Mouse (Mus musculus) CH12.LX (cell line): ENCODE data around the gene Scly. TPM values are rescaled to one million over a fixed set of nuclear protein-coding genes. Genes with fewer than 3 reads are reported as not detected.

Experiments used
- DNase-seq: peaks from one replicate; pipeline ENCODE4 v3.0.0-alpha.2; 2013; ENCODE audit errors: extremely low read depth
- H3K27ac ChIP-seq: 2 replicates; pipeline ENCODE4 v1.5.1; 2012; ENCODE audit warnings: low read depth, mild to moderate bottlenecking, control low read depth, moderate library complexity; ENCODE audit not compliant: insufficient read depth
- H3K27me3 ChIP-seq: replicated peaks from 2 replicates; pipeline ENCODE3; 2012; ENCODE audit warnings: inconsistent platforms
- H3K36me3 ChIP-seq, 2 experiments: replicated peaks in 1 of 2; 2 replicates each; pipeline versions ENCODE3 to v1.6.1; 2012; ENCODE audit warnings: inconsistent platforms in 1 of 2, low read length in 1 of 2, mild to moderate bottlenecking in 1 of 2, mixed read lengths in 1 of 2, moderate library complexity in 1 of 2; ENCODE audit not compliant: control insufficient read depth in 1 of 2, insufficient read depth in 1 of 2
- H3K4me1 ChIP-seq, 2 experiments: 2 replicates each; pipeline ENCODE4 v1.6.1; 2012; ENCODE audit warnings: inconsistent platforms in 1 of 2, moderate library complexity in 1 of 2; ENCODE audit not compliant: insufficient read depth in 2 of 2, control insufficient read depth in 1 of 2
- H3K4me2 ChIP-seq: 2 replicates; pipeline ENCODE4 v1.6.1; 2012; ENCODE audit warnings: low read depth, mild to moderate bottlenecking, control low read depth; ENCODE audit not compliant: poor library complexity, insufficient read depth, severe bottlenecking
- H3K4me3 ChIP-seq, 3 experiments: fragments of 150-350 bp in 1 of 3; sonication (generic) in 1 of 3; replicated peaks in 1 of 3; 2 replicates each; pipeline versions ENCODE3 to v1.5.1; 2011 to 2012; ENCODE audit warnings: low read depth in 2 of 3, low read length in 2 of 3, mild to moderate bottlenecking in 2 of 3, moderate library complexity in 2 of 3, control low read depth in 1 of 3, improper control_type of control experiment in 1 of 3, inconsistent platforms in 1 of 3, mixed read lengths in 1 of 3; ENCODE audit not compliant: poor library complexity in 1 of 3
- H3K79me2 ChIP-seq: replicated peaks from 2 replicates; pipeline ENCODE4 v1.6.1; 2012; ENCODE audit warnings: mild to moderate bottlenecking, moderate library complexity; ENCODE audit not compliant: control insufficient read depth, poor library complexity, insufficient read depth, severe bottlenecking; ENCODE audit errors: extremely low read depth
- H3K9ac ChIP-seq: 2 replicates; pipeline ENCODE4 v1.6.1; 2012; ENCODE audit warnings: low read depth, mild to moderate bottlenecking, control low read depth, moderate library complexity; ENCODE audit not compliant: insufficient read depth
- H3K9me3 ChIP-seq: replicated peaks from 2 replicates; pipeline ENCODE3; 2012; ENCODE audit warnings: low read length, inconsistent platforms, mixed read lengths
- CHD2 ChIP-seq: IDR thresholded peaks from 2 replicates; pipeline ENCODE4 v1.6.1; 2011; ENCODE audit warnings: low read length, improper control_type of control experiment
- CTCF ChIP-seq, 2 experiments: IDR thresholded peaks in 1 of 2; conservative IDR thresholded peaks in 1 of 2; 2 replicates each; pipeline ENCODE4 v1.5.1; 2011 to 2012; ENCODE audit warnings: low read depth in 2 of 2, low read length in 2 of 2, improper control_type of control experiment in 1 of 2, inconsistent platforms in 1 of 2, mild to moderate bottlenecking in 1 of 2, moderate library complexity in 1 of 2
- E2F4 ChIP-seq: IDR thresholded peaks from 2 replicates; pipeline ENCODE4 v1.6.1; 2011; ENCODE audit warnings: low read depth, low read length, improper control_type of control experiment; ENCODE audit not compliant: insufficient replicate concordance
- EP300 ChIP-seq: IDR thresholded peaks from 2 replicates; pipeline ENCODE4 v1.6.1; 2011; ENCODE audit warnings: low read length, improper control_type of control experiment
- ETS1 ChIP-seq: conservative IDR thresholded peaks from 2 replicates; pipeline ENCODE4 v1.6.1; 2012; ENCODE audit warnings: low read depth, mild to moderate bottlenecking, inconsistent platforms, low read length, improper control_type of control experiment, moderate library complexity
- GABPA ChIP-seq: IDR thresholded peaks from 2 replicates; pipeline ENCODE4 v1.6.1; 2012; ENCODE audit warnings: low read depth, low read length, improper control_type of control experiment, inconsistent platforms; ENCODE audit not compliant: insufficient replicate concordance
- KAT2A ChIP-seq: IDR thresholded peaks from 2 replicates; pipeline ENCODE4 v1.6.1; 2012; ENCODE audit warnings: low read length, improper control_type of control experiment, inconsistent platforms; ENCODE audit not compliant: insufficient replicate concordance
- MXI1 ChIP-seq: IDR thresholded peaks from 2 replicates; pipeline ENCODE4 v1.6.1; 2011; ENCODE audit warnings: mild to moderate bottlenecking, low read depth, low read length, improper control_type of control experiment
- NELFE ChIP-seq: IDR thresholded peaks from 2 replicates; pipeline ENCODE4 v1.6.1; 2011; ENCODE audit warnings: low read depth, low read length, improper control_type of control experiment
- PAX5 ChIP-seq: IDR thresholded peaks from 2 replicates; pipeline ENCODE4 v1.6.1; 2012; ENCODE audit warnings: low read length, inconsistent platforms, mixed read lengths
- POLR2A ChIP-seq: IDR thresholded peaks from 2 replicates; pipeline ENCODE4 v1.6.1; 2011; ENCODE audit warnings: low read depth, mild to moderate bottlenecking, improper control_type of control experiment, low read length
- POLR2AphosphoS2 ChIP-seq: IDR thresholded peaks from 2 replicates; pipeline ENCODE4 v1.6.1; 2011; ENCODE audit warnings: low read depth, low read length, improper control_type of control experiment
- RCOR1 ChIP-seq: conservative IDR thresholded peaks from 2 replicates; pipeline ENCODE4 v1.6.1; 2012; ENCODE audit warnings: low read depth, mild to moderate bottlenecking, inconsistent platforms, low read length, improper control_type of control experiment
- SIN3A ChIP-seq: IDR thresholded peaks from 2 replicates; pipeline ENCODE4 v1.6.1; 2012; ENCODE audit warnings: low read length, improper control_type of control experiment, inconsistent platforms
- SMC3 ChIP-seq: IDR thresholded peaks from 2 replicates; pipeline ENCODE4 v1.6.1; 2011; ENCODE audit warnings: low read depth, low read length, improper control_type of control experiment
- TBP ChIP-seq: conservative IDR thresholded peaks from 2 replicates; pipeline ENCODE4 v1.6.1; 2011; ENCODE audit warnings: low read depth, low read length, improper control_type of control experiment
- UBTF ChIP-seq: IDR thresholded peaks from 2 replicates; pipeline ENCODE4 v1.6.1; 2012; ENCODE audit warnings: low read depth, mild to moderate bottlenecking, inconsistent platforms, low read length, improper control_type of control experiment, moderate library complexity
- USF2 ChIP-seq: conservative IDR thresholded peaks from 2 replicates; pipeline ENCODE4 v1.6.1; 2011; ENCODE audit warnings: low read depth, low read length, improper control_type of control experiment
- ZC3H11A ChIP-seq: IDR thresholded peaks from 2 replicates; pipeline ENCODE4 v1.6.1; 2012; ENCODE audit warnings: low read depth, mild to moderate bottlenecking, inconsistent platforms, low read length, improper control_type of control experiment
- ZKSCAN1 ChIP-seq: IDR thresholded peaks from 2 replicates; pipeline ENCODE4 v1.6.1; 2012; ENCODE audit warnings: low read depth, inconsistent platforms, low read length, improper control_type of control experiment, borderline replicate concordance
- dilution Hi-C: fragments of 300-500 bp; cut with MboI; formaldehyde crosslinking; loops from 2 replicates; pipeline ENCODE4 v1.14.3; 2020; ENCODE audit warnings: low sequenced_read_pairs; ENCODE audit not compliant: extremely low pct_unique_long_range_greater_than_20kb, extremely low pct_ligation_motif_present
- in situ Hi-C: fragments of 300-500 bp; cut with MboI; formaldehyde crosslinking; loops from 3 replicates; pipeline ENCODE4 v1.14.3; 2019; ENCODE audit warnings: low sequenced_read_pairs, low pct_ligation_motif_present, low pct_unique_long_range_greater_than_20kb, mixed read lengths
- polyA plus RNA-seq: library from polyadenylated mRNA; unstranded; fragments of >175 nt; gene quantifications from 2 replicates; pipeline ENCODE4 v1.2.1, GENCODE M21; 2012; ENCODE audit warnings: low read depth; ENCODE audit not compliant: insufficient read length
- total RNA-seq, 2 experiments: library from RNA; depleted of rRNA; stranded (reverse); fragments of 300-350 nt in 1 of 2; fragments of >200 nt in 1 of 2; gene quantifications; 2 replicates each; pipeline ENCODE4 v1.2.3; 2012 to 2014

The Scly gene
- total and polyA plus RNA-seq, 3 experiments = 15.8 to 71.2 (median 25.6) TPM

DNA sequence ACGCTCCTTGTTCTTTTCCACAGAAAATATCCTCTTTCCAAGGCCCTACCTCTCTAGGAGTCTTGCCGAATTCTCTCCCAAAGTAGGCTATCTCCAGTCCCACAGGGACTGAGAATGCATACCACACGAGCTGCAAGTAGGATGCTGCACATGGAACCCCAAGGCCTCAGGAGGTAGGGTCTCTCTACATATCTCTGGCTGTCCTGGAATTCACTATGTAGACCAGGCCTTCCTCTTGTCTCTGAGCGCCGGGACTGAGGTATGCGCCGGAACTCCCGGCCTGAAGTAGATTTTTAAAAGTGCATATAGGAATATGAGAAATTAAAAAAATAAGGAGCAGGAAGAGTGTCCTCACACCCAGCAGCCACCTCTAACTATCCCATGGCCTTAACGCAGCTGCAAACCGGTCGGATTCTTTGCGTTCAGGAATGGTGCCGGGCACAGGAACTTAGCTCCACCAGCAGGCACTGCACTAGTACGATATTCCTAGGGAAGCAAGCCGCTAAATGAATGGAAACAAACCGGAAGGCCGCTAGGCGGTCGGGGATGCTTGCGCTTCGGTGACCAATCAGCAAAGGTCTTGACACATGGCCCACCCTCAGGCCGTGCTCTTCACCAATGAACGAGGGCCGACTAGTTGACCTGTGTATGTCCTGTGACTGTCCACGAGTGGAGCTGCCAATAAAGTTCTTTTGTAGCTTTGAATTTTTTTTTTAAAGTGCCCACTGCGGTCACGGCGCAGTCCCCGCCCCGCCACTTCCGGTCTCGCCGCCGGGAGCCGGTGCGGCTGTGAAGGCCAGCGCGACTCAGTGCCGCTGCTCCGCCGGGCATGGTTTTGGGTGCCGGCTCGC, 48.3 kb upstream of the Scly start, which contains the start of gene Ube2f (continued):
- TF ChIP-seq GABPA (no peak), NELFE (peak; percentile 80), RCOR1 (no peak), ZKSCAN1 (peak; percentile 62; the same call in 1 of the 2 replicates), CHD2 (peak; percentile 9; the same call in 1 of the 2 replicates), MXI1 (peak; percentile 98), ZC3H11A (no peak), TBP (0 out of 2 replicates have a peak, but pooled peaks have one; percentile 65), USF2 (no peak; the same call in 1 of the 2 replicates), SMC3 (no peak), KAT2A (peak; percentile 80; the same call in 1 of the 2 replicates), CTCF (conservative IDR thresholded peaks at IDR 0.05 in 1 of 2, IDR thresholded peaks at IDR 0.05 in 1 of 2; ENCODE audit: low read depth in 2 of 2, low read length in 2 of 2) (no peak), ETS1 (peak; percentile 49), SIN3A (peak; percentile 100), UBTF (no peak; the same call in 1 of the 2 replicates), E2F4 (no peak)

DNA sequence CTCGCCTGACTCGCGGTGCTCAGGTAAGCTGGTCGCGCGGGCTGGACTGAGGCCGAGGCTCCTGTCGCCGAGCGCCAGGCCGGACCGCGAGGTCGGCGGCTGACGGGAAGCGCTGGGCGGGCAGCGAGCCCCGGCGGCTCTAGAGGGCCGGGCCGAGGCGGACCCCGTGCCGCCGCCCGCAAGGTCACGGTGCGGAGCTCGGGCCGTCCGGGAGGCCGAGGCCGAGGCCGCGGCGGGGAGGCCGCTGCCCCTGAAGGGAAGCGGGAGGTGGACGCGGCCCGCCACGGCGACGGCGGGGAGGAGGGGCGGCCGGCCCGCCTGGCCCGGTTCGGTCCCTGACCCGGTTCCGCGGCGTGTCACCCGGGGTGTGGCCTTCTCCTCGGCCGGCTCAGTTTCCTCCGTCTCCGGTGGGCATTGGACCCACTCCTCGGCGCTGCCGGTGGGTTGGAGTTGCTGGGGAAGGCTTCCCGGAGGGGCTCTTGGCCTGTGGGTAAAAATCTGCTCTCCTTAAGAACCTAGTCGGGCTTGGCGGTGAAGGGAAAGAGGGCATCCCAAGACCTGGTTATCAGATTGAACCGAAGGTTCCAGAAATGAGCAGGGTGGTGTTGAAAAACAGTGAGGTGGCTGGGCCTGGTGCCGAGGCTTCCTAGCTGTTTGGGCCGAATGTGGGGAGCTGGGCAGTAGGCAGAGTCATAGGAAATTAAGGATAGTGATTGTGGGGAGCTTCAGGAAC, 47.6 kb upstream of the Scly start:
- no peak for TF ChIP-seq NELFE
- peak; percentile 52; the same call in 1 of the 2 replicates for TF ChIP-seq MXI1
- no peak for TF ChIP-seq POLR2AphosphoS2
- no peak for TF ChIP-seq POLR2A
- no peak for TF ChIP-seq EP300
- TF ChIP-seq PAX5 = no peak
- peaks cover 28% of the 10 kb centered on the region for H3K79me2 ChIP-seq
- H3K9me3 ChIP-seq = no peaks in the 10 kb centered on the region
- H3K36me3 ChIP-seq = peaks cover 0 to 21% of the 10 kb centered on the region in 2 experiments
- H3K27ac ChIP-seq = no peak overlapping the region
- peak overlapping the region; percentile 92 for H3K4me2 ChIP-seq
- H3K4me3 ChIP-seq = peak overlapping the region; percentile 94 to 98 (median 97)
- H3K4me1 ChIP-seq = peaks cover 3 to 33% of the 10 kb centered on the region in 2 experiments; a peak in 3 of 4 replicates
- peak overlapping the region; percentile 75 for H3K9ac ChIP-seq
- DNase-seq = no peak
- no peaks in the 10 kb centered on the region for H3K27me3 ChIP-seq
- dilution Hi-C loops = no loop called here
- in situ Hi-C loops = no loop called here
